Mouse (Mus musculus) MEL-GATA-1-ER (cell line): Measurements from ENCODE around the gene Grpel1.
A peak's percentile ranks its signal among the peaks of the same experiment; 100 is the strongest.

Experiments used
- DNase-seq: peaks from one replicate; pipeline ENCODE4 v3.0.0-alpha.2; 2012; ENCODE audit warnings: low read depth; ENCODE audit errors: extremely low read depth

The Grpel1 gene

GRCm38 (mm10) chr5:36464709-36465661 lies at the start of gene Grpel1:
TSS of gene Grpel1 (plus strand) at chr5:36464998.
- peak; percentile 100 for DNase-seq

- no peak for DNase-seq
Measured at GRCm38 (mm10) chr5:36419861-36420260, 44.9 kb upstream of the Grpel1 start.

GRCm38 (mm10) chr5:36422689-36423088 lies 42.1 kb upstream of the Grpel1 start:
- no peak for DNase-seq

GRCm38 (mm10) chr5:36424676-36425075 lies 40.1 kb upstream of the Grpel1 start:
- DNase-seq = no peak

- DNase-seq = no peak
Measured at GRCm38 (mm10) chr5:36426404-36426803, 38.4 kb upstream of the Grpel1 start.

- DNase-seq = no peak
Measured at GRCm38 (mm10) chr5:36427831-36428230, 37.0 kb upstream of the Grpel1 start.

- no peak for DNase-seq
Measured at GRCm38 (mm10) chr5:36429551-36429950, 35.2 kb upstream of the Grpel1 start.

GRCm38 (mm10) chr5:36431711-36432110 lies 33.1 kb upstream of the Grpel1 start:
- DNase-seq = no peak

- no peak for DNase-seq
Measured at GRCm38 (mm10) chr5:36434398-36434967, 30.3 kb upstream of the Grpel1 start.

- DNase-seq = no peak
Measured at GRCm38 (mm10) chr5:36436858-36437257, 27.9 kb upstream of the Grpel1 start.

GRCm38 (mm10) chr5:36440741-36441140 lies 24.1 kb upstream of the Grpel1 start:
- DNase-seq = no peak

GRCm38 (mm10) chr5:36444611-36445010 lies 20.2 kb upstream of the Grpel1 start:
- no peak for DNase-seq

- DNase-seq = no peak
Measured at GRCm38 (mm10) chr5:36445028-36445427, 19.8 kb upstream of the Grpel1 start.

- no peak for DNase-seq
Measured at GRCm38 (mm10) chr5:36446166-36446890, 18.5 kb upstream of the Grpel1 start.

GRCm38 (mm10) chr5:36447872-36448271 lies 16.9 kb upstream of the Grpel1 start:
- DNase-seq = no peak

GRCm38 (mm10) chr5:36449710-36450358 lies 15.0 kb upstream of the Grpel1 start:
- DNase-seq = no peak

- DNase-seq = no peak
Measured at GRCm38 (mm10) chr5:36451119-36451518, 13.7 kb upstream of the Grpel1 start.

GRCm38 (mm10) chr5:36451872-36452389 lies 12.9 kb upstream of the Grpel1 start:
- no peak for DNase-seq

GRCm38 (mm10) chr5:36452821-36453220 lies 12.0 kb upstream of the Grpel1 start:
- no peak for DNase-seq

- no peak for DNase-seq
Measured at GRCm38 (mm10) chr5:36457706-36458105, 7.1 kb upstream of the Grpel1 start.

- peak; percentile 55 for DNase-seq
Measured at GRCm38 (mm10) chr5:36458926-36459325, 5.9 kb upstream of the Grpel1 start.
